Mouse (Mus musculus) megakaryocyte, embryonic 14.5 days (primary cell): ENCODE measurements around the gene Erich4.

Source experiments
- FLI1 ChIP-seq: IDR thresholded peaks from 2 replicates; pipeline ENCODE4 v1.6.1; 2012; ENCODE audit warnings: low read length, inconsistent platforms, mixed read lengths
- GATA1 ChIP-seq: IDR thresholded peaks from 3 replicates; pipeline ENCODE4 v1.6.1; 2012; ENCODE audit warnings: mixed read lengths, low read length, inconsistent platforms, borderline replicate concordance

- TF ChIP-seq GATA1 (no peak), FLI1 (no peak)
Observed at GRCm38 (mm10) chr7:25628323-25628620, 12.6 kb upstream of the Erich4 start.
